Mouse (Mus musculus) cerebellum, adult 2 months (tissue): Measurements from ENCODE around the gene Agrp. TPM values are rescaled to one million over a fixed set of nuclear protein-coding genes. Genes with fewer than 3 reads are reported as not detected.

ENCODE experiments used
- DNase-seq, 2 experiments: peaks; one replicate each; pipeline ENCODE4 v3.0.0; 2021
- H3K27ac ChIP-seq: fragments of 200-500 bp; 2 replicates; pipeline ENCODE4 v1.5.1; 2012; ENCODE audit warnings: low read length, control low read depth, inconsistent platforms; ENCODE audit not compliant: insufficient read depth
- H3K27me3 ChIP-seq: fragments of 200-500 bp; 2 replicates; pipeline ENCODE4 v1.6.1; 2012; ENCODE audit warnings: inconsistent platforms, mild to moderate bottlenecking, low read length, moderate library complexity; ENCODE audit not compliant: control insufficient read depth, insufficient read depth
- H3K4me1 ChIP-seq: fragments of 200-500 bp; 2 replicates; pipeline ENCODE4 v1.6.1; 2011; ENCODE audit warnings: low read length; ENCODE audit not compliant: control insufficient read depth, insufficient read depth
- H3K4me3 ChIP-seq: fragments of 200-500 bp; replicated peaks from 2 replicates; pipeline ENCODE3; 2011; ENCODE audit warnings: mild to moderate bottlenecking, low read depth, low read length, control low read depth; ENCODE audit not compliant: insufficient read depth
- CTCF ChIP-seq: fragments of 200-500 bp; IDR thresholded peaks from 2 replicates; pipeline ENCODE4 v1.5.1; 2011; ENCODE audit warnings: low read depth, mild to moderate bottlenecking, control low read depth, low read length, moderate library complexity, borderline replicate concordance; ENCODE audit not compliant: insufficient read depth
- POLR2A ChIP-seq: fragments of 200-500 bp; IDR thresholded peaks from 2 replicates; pipeline ENCODE4 v1.6.1; 2011; ENCODE audit warnings: low read length, control low read depth, borderline replicate concordance; ENCODE audit not compliant: insufficient read depth
- WGBS: fragments of 180-500 bp; shearing (Covaris S2); methylation state at CpG from one replicate; pipeline ENCODE4 v1.1.7; 2018; 5-methylcytosine and 5-hydroxymethylcytosine counted together
- polyA plus RNA-seq: library from polyadenylated mRNA; depleted of rRNA; stranded (reverse); fragments of >200 nt; gene quantifications from 2 replicates; pipeline ENCODE4 v1.2.3, GENCODE M21; 2012

Agrp gene
- polyA plus RNA-seq, 1 experiment: 0.36 TPM

DNA sequence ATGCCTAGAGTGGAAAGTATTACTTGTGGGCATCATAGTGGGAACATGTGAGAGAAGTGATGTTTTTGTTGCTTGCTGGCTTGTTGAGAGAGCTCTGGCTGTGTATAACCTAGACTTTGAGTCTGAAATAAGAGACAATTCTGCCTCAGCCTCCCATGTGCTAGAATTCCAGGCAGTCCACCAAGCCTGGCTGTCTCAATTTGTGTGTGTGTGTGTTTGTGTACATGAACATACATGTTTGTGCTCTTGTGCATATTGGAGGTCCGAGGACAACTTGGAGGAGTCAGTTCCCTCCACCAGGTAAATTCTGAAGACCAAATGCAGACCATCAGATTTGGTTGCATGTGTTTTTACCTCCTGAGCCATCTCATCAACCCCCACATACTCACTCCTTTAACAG, 8.0 kb upstream of the Agrp start:
- no peak for DNase-seq
- no peaks in the 10 kb centered on the region for H3K27me3 ChIP-seq
- WGBS: 96% methylated on average over 1 of the region's 1 CpGs
- H3K27ac ChIP-seq: no peak overlapping the region
- no peak overlapping the region for H3K4me3 ChIP-seq
- H3K4me1 ChIP-seq: peaks cover 6% of the 10 kb centered on the region; the same call in 1 of the 2 replicates
- TF ChIP-seq CTCF: no peak
- no peak for TF ChIP-seq POLR2A

- H3K4me1 ChIP-seq: peaks cover 11% of the 10 kb centered on the region
- 14% methylated on average over 2 of the region's 2 CpGs for WGBS
- no peak overlapping the region for H3K27ac ChIP-seq
- H3K4me3 ChIP-seq: no peak overlapping the region
- no peak for DNase-seq
- H3K27me3 ChIP-seq: no peaks in the 10 kb centered on the region
- no peak for TF ChIP-seq CTCF
- no peak for TF ChIP-seq POLR2A
These were observed 3.3 kb upstream of the Agrp start for GRCm38 (mm10) chr8:105640511-105640910.

DNA sequence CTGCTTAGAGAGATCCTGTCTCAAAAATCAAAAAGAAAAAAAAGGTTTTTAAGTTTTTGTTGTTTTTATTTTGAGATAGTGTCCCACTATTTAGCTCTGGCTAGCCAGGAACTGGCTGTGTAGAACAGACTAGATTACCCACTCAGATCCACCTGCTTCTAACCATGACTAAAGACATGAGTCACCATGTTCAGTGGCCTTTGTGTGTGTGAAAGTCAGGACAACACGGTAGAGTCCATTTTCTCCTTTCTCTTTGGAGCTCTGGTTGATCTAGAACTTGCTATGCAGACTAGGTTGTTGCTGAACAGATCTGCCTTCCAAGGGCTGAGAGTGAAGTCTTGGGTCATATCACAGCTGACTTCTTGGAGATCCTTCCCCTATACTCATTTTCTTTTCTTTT, 2.6 kb upstream of the Agrp start:
- DNase-seq: no peak
- Histone ChIP-seq H3K27ac (no peak overlapping the region; the same call in 1 of the 2 replicates), H3K4me3 (no peak overlapping the region), H3K4me1 (peaks cover 9% of the 10 kb centered on the region), H3K27me3 (no peaks in the 10 kb centered on the region)
- TF ChIP-seq POLR2A (no peak), CTCF (no peak)
- WGBS: 18% methylated on average over 1 of the region's 1 CpGs

GRCm38 (mm10) chr8:105638510-105638909, 1.3 kb upstream of the Agrp start:
- WGBS: 50% methylated on average over 4 of the region's 4 CpGs
- H3K27me3 ChIP-seq: no peaks in the 10 kb centered on the region
- DNase-seq: no peak
- peak overlapping the region; percentile 11 for H3K4me3 ChIP-seq
- H3K27ac ChIP-seq: no peak overlapping the region
- TF ChIP-seq CTCF (no peak), POLR2A (no peak)
- H3K4me1 ChIP-seq: peaks cover 6% of the 10 kb centered on the region

DNA sequence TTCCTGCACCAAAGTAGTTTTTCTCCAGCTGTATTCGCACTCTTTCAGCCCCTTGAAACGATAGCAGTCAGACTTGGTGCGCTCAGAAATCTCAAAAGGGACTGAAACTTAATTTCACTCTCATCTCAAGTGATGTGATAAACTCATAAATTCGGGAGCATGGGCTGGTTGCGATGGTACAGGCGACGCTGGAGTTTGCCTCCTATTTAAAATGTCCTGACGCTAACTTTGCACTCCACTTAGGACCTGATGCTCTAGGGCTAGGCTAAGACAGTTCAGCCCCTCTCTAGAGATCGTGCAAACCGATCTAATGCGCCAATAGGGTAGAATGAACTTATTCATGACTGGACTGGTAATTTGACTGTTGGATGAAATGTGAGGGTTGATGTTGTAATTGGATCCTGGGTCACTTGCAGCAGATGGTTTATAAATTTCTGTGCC, 428 bp upstream of the Agrp start:
- no peak for DNase-seq
- TF ChIP-seq CTCF: no peak
- TF ChIP-seq POLR2A: no peak
- peaks cover 6% of the 10 kb centered on the region for H3K4me1 ChIP-seq
- peak overlapping the region; percentile 93 for H3K4me3 ChIP-seq
- H3K27ac ChIP-seq: peak overlapping the region; percentile 91
- WGBS: under 1% methylated on average over 11 of the region's 11 CpGs
- no peaks in the 10 kb centered on the region for H3K27me3 ChIP-seq

- peak; percentile 93 to 95 for DNase-seq
- Histone ChIP-seq H3K4me1 (peaks cover 6% of the 10 kb centered on the region), H3K27me3 (no peaks in the 10 kb centered on the region), H3K4me3 (peak within 1 kb of the TSS; percentile 93), H3K27ac (peak within 1 kb of the TSS; percentile 98)
- TF ChIP-seq CTCF (peak; percentile 34; the same call in 1 of the 2 replicates), POLR2A (peak; percentile 28; the same call in 1 of the 2 replicates)
- under 1% methylated on average over 125 of the region's 126 CpGs for WGBS
These were observed 903 bp downstream of the Agrp start, which contains the start of gene Ctcf for GRCm38 (mm10) chr8:105636018-105636962. Ctcf (plus strand) TSS chr8:105636568.

GRCm38 (mm10) chr8:105635481-105635880, 1.7 kb downstream of the Agrp start:
- WGBS: 3% methylated on average over 11 of the region's 11 CpGs
- H3K27ac ChIP-seq: peak overlapping the region; percentile 68

More at GRCm38 (mm10) chr8:105635481-105635880, 1.7 kb downstream of the Agrp start:
- no peak for DNase-seq
- H3K27me3 ChIP-seq: no peaks in the 10 kb centered on the region
- TF ChIP-seq POLR2A (no peak), CTCF (no peak)
- H3K4me3 ChIP-seq: peak overlapping the region; percentile 93
- peaks cover 6% of the 10 kb centered on the region for H3K4me1 ChIP-seq
